8 mouse cellular contexts compared by ENCODE assay signal in the genomic region with DNA sequence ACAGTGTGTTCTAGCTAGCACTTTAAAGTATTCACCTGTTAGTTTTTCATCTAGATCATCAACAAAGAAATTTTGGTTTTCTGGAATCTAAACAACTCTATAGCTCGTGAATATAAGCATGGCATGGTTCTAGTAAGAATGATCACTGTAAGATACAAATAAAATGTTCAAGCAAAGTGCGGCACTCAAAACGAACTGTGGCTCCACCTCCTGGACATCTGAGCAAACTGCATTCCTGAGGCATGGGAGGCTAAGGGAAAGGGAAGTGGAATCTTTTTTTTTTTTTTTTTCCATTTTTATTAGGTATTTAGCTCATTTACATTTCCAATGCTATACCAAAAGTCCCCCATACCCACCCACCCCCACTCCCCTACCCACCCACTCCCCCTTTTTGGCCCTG.
DNase-seq lines count a peak whose midpoint lies in the region; ATAC-seq and TF ChIP-seq lines count a peak whose summit lies in the region.
"Not testable (repeated sequence)": the region's sequence is repeated elsewhere in the genome, so short reads cannot be mapped to it uniquely, and the experiment has no call there.

No protein-coding gene starts in this region.

- not testable (repeated sequence) for H3K36me3 ChIP-seq in forebrain, embryonic 14.5 days (ENCODE audit: control insufficient read depth, insufficient read depth, low read length); hindbrain, postnatal 0 days (ENCODE audit: insufficient read depth, low read length)

- 0 out of 2 replicates have a peak, but pooled peaks have one; percentile 46 for ATAC-seq in forebrain, embryonic 14.5 days
- not testable (repeated sequence) for ATAC-seq in hindbrain, postnatal 0 days

- H3K4me2 ChIP-seq in forebrain, embryonic 14.5 days (ENCODE audit: low read length); hindbrain, postnatal 0 days (ENCODE audit: low read depth, low read length): not testable (repeated sequence)

- not testable (repeated sequence) for H3K9me3 ChIP-seq in forebrain, embryonic 14.5 days (replicated peaks; ENCODE audit: control insufficient read depth, low read length); hindbrain, postnatal 0 days (ENCODE audit: low read length)

- WGBS in forebrain, embryonic 14.5 days, result 5% methylated on average over 3 of the region's 3 CpGs
- WGBS in hindbrain, postnatal 0 days, result 11% methylated on average over 3 of the region's 3 CpGs

- H3K27ac ChIP-seq in forebrain, embryonic 14.5 days (ENCODE audit: low read depth, low read length); hindbrain, postnatal 0 days: not testable (repeated sequence)

- not testable (repeated sequence) for H3K9ac ChIP-seq in forebrain, embryonic 14.5 days (ENCODE audit: low read length); hindbrain, postnatal 0 days (replicated peaks; ENCODE audit: low read length)

- intact Hi-C loops in left cerebral cortex, postnatal 4 days (cut with DNase I), result not testable (repeated sequence)

- H3K4me1 ChIP-seq in forebrain, embryonic 14.5 days (ENCODE audit: control insufficient read depth, insufficient read depth, low read length); hindbrain, postnatal 0 days (ENCODE audit: insufficient read depth, low read length): not testable (repeated sequence)

- H3K27me3 ChIP-seq in forebrain, embryonic 14.5 days (replicated peaks; ENCODE audit: control insufficient read depth, insufficient read depth, low read length); hindbrain, postnatal 0 days (ENCODE audit: insufficient read depth, low read length): not testable (repeated sequence)

- H3K4me3 ChIP-seq in forebrain, embryonic 14.5 days (ENCODE audit: low read depth, low read length); hindbrain, postnatal 0 days (ENCODE audit: low read length): not testable (repeated sequence)

- DNase-seq in NIH3T3 (ENCODE audit: low read depth), result peak; percentile 55
- DNase-seq in cerebellum, postnatal 10 days, result peak; percentile 27 to 28
- DNase-seq in forebrain, embryonic 14.5 days (ENCODE audit: low spot score), result peak; percentile 47
- DNase-seq in hindbrain, postnatal 0 days (ENCODE audit: low spot score), result peak; percentile 66
- DNase-seq in left cerebral cortex, postnatal 4 days, result peak; percentile 4
- peak; percentile 30 for DNase-seq in mesoderm, embryonic 11.5 days (ENCODE audit: low read depth, low spot score)
- peak; percentile 3 for DNase-seq in retina, postnatal 7 days (ENCODE audit: low read depth, low spot score)
- peak; percentile 22 for DNase-seq in thymus, postnatal 4 days

- TF ChIP-seq CTCF in hindbrain, postnatal 0 days (IDR thresholded peaks at IDR 0.05; ENCODE audit: low read depth), result peak; percentile 74

Comparison
In these comparisons a context has a peak if more than half of its experiments do, and no peak if none do; other contexts are left out.
1. DNase-seq: peak in every context shown above with its lines; median percentile 66 in hindbrain, postnatal 0 days; 55 in NIH3T3; 47 in forebrain, embryonic 14.5 days; 30 in mesoderm, embryonic 11.5 days; 28 in cerebellum, postnatal 10 days; 22 in thymus, postnatal 4 days; 4 in left cerebral cortex, postnatal 4 days; 3 in retina, postnatal 7 days.